Mouse (Mus musculus): ENCODE results near the gene Cdk6.

DNA sequence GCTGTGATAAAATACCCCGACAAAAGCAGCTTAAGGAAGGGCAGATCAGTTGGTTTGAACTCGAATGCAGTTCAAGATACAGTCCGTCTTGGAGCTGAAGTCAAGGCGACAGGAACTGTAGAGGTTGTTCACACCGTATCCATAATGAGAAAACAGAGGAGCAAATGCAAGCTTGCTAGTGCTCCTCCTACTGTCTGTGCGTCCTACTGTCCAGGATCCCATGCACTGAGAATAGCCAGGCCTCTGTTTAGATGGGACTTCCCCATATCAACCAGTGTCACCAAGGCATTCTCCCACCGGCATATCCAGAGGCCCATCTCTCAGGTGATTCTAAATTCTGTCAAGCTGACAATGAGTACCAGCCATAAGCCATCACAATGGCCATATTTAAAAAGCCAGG lies 18.6 kb downstream of the Cdk6 start:
- TF ChIP-seq EP300 (IDR thresholded peaks at IDR 0.05; ENCODE audit: insufficient read depth, low read depth, low read length) (no peak), POLR2A (IDR thresholded peaks at IDR 0.05; ENCODE audit: insufficient read depth, low read length) (no peak)
